Mouse (Mus musculus) MEL (cell line): ENCODE measurements around the gene Polr3b. TPM values are rescaled to one million over a fixed set of nuclear protein-coding genes. Genes with fewer than 3 reads are reported as not detected.

Source experiments
- DNase-seq: peaks from one replicate; pipeline ENCODE4 v3.0.0; 2011; ENCODE audit warnings: low read depth, low spot score
- H3K27ac ChIP-seq: 2 replicates; pipeline ENCODE4 v1.5.1; 2012; ENCODE audit warnings: low read depth, mild to moderate bottlenecking, control low read depth, low read length, moderate library complexity; ENCODE audit not compliant: control insufficient read depth
- H3K27me3 ChIP-seq, 2 experiments: fragments of 150-350 bp in 1 of 2; sonication (generic) in 1 of 2; 2 replicates each; pipeline ENCODE4 v1.6.1; 2012; ENCODE audit warnings: low read length in 2 of 2, mild to moderate bottlenecking in 2 of 2, improper control_type of control experiment in 1 of 2, moderate library complexity in 1 of 2; ENCODE audit not compliant: insufficient read depth in 2 of 2, control insufficient read depth in 1 of 2
- H3K36me3 ChIP-seq, 2 experiments: 2 replicates each; pipeline ENCODE4 v1.6.1; 2012 to 2014; ENCODE audit warnings: low read length in 2 of 2, improper control_type of control experiment in 1 of 2, inconsistent platforms in 1 of 2, mild to moderate bottlenecking in 1 of 2; ENCODE audit not compliant: insufficient read depth in 2 of 2, control insufficient read depth in 1 of 2
- H3K4me1 ChIP-seq, 2 experiments: fragments of 150-350 bp in 1 of 2; sonication (generic) in 1 of 2; 2 replicates each; pipeline ENCODE4 v1.6.1; 2012; ENCODE audit warnings: low read length in 2 of 2, improper control_type of control experiment in 1 of 2, mild to moderate bottlenecking in 1 of 2; ENCODE audit not compliant: insufficient read depth in 2 of 2, control insufficient read depth in 1 of 2
- H3K4me3 ChIP-seq, 2 experiments: fragments of 150-350 bp in 1 of 2; sonication (generic) in 1 of 2; 2 replicates each; pipeline ENCODE4 v1.5.1; 2012; ENCODE audit warnings: low read depth in 2 of 2, low read length in 2 of 2, mild to moderate bottlenecking in 2 of 2, moderate library complexity in 2 of 2, control low read depth in 1 of 2, improper control_type of control experiment in 1 of 2; ENCODE audit not compliant: control insufficient read depth in 1 of 2, insufficient read depth in 1 of 2
- H3K79me2 ChIP-seq: 2 replicates; pipeline ENCODE4 v1.6.1; 2012; ENCODE audit warnings: mild to moderate bottlenecking, low read length, moderate library complexity; ENCODE audit not compliant: control insufficient read depth, poor library complexity, insufficient read depth
- H3K9ac ChIP-seq: 2 replicates; pipeline ENCODE4 v1.6.1; 2012; ENCODE audit warnings: low read depth, mild to moderate bottlenecking, control low read depth, low read length, moderate library complexity; ENCODE audit not compliant: control insufficient read depth, poor library complexity, severe bottlenecking
- H3K9me3 ChIP-seq: fragments of 150-350 bp; sonication (generic); replicated peaks from 2 replicates; pipeline ENCODE4 v1.6.1; 2012; ENCODE audit warnings: mild to moderate bottlenecking, low read length, improper control_type of control experiment, moderate library complexity; ENCODE audit not compliant: insufficient read depth
- BHLHE40 ChIP-seq: IDR thresholded peaks from 2 replicates; pipeline ENCODE4 v1.6.1; 2012; ENCODE audit warnings: low read depth, mild to moderate bottlenecking, inconsistent platforms, low read length, improper control_type of control experiment, borderline replicate concordance
- CHD2 ChIP-seq: IDR thresholded peaks from 2 replicates; pipeline ENCODE4 v1.6.1; 2011; ENCODE audit warnings: low read length, improper control_type of control experiment
- E2F4 ChIP-seq: IDR thresholded peaks from 2 replicates; pipeline ENCODE4 v1.6.1; 2011; ENCODE audit warnings: low read depth, low read length, improper control_type of control experiment, borderline replicate concordance
- EP300 ChIP-seq, 2 experiments: IDR thresholded peaks; 2 replicates each; pipeline ENCODE4 v1.6.1; 2011; ENCODE audit warnings: improper control_type of control experiment in 2 of 2, low read length in 2 of 2, low read depth in 1 of 2, mild to moderate bottlenecking in 1 of 2
- ETS1 ChIP-seq: IDR thresholded peaks from 2 replicates; pipeline ENCODE4 v1.6.1; 2012; ENCODE audit warnings: low read depth, mild to moderate bottlenecking, inconsistent platforms, low read length, improper control_type of control experiment, moderate library complexity
- GABPA ChIP-seq: IDR thresholded peaks from 2 replicates; pipeline ENCODE4 v1.6.1; 2012; ENCODE audit warnings: low read depth, mild to moderate bottlenecking, inconsistent platforms, low read length, improper control_type of control experiment, moderate library complexity
- MAX ChIP-seq: IDR thresholded peaks from 2 replicates; pipeline ENCODE4 v1.6.1; 2011; ENCODE audit warnings: low read length, improper control_type of control experiment
- POLR2A ChIP-seq, 2 experiments: IDR thresholded peaks; 2 replicates each; pipeline ENCODE4 v1.6.1; 2011 to 2012; ENCODE audit warnings: low read length in 2 of 2, mild to moderate bottlenecking in 2 of 2, control low read depth in 1 of 2, improper control_type of control experiment in 1 of 2, low read depth in 1 of 2, moderate library complexity in 1 of 2; ENCODE audit not compliant: control insufficient read depth in 1 of 2, insufficient read depth in 1 of 2, poor library complexity in 1 of 2
- POLR2AphosphoS2 ChIP-seq: IDR thresholded peaks from 2 replicates; pipeline ENCODE4 v1.6.1; 2011; ENCODE audit warnings: low read length, improper control_type of control experiment
- SMC3 ChIP-seq: IDR thresholded peaks from 2 replicates; pipeline ENCODE4 v1.6.1; 2011; ENCODE audit warnings: low read depth, low read length, improper control_type of control experiment
- TCF12 ChIP-seq: IDR thresholded peaks from 2 replicates; pipeline ENCODE4 v1.6.1; 2014; ENCODE audit warnings: low read depth, mild to moderate bottlenecking, inconsistent platforms, low read length, improper control_type of control experiment, moderate library complexity
- USF1 ChIP-seq: IDR thresholded peaks from 2 replicates; pipeline ENCODE4 v1.6.1; 2014; ENCODE audit warnings: low read depth, mild to moderate bottlenecking, inconsistent platforms, low read length, improper control_type of control experiment, moderate library complexity
- ZKSCAN1 ChIP-seq: IDR thresholded peaks from 2 replicates; pipeline ENCODE4 v1.6.1; 2012; ENCODE audit warnings: low read depth, mild to moderate bottlenecking, inconsistent platforms, low read length, improper control_type of control experiment, moderate library complexity
- ZMIZ1 ChIP-seq: IDR thresholded peaks from 2 replicates; pipeline ENCODE4 v1.6.1; 2012; ENCODE audit warnings: low read depth, mild to moderate bottlenecking, inconsistent platforms, low read length, improper control_type of control experiment, moderate library complexity
- polyA plus RNA-seq, 2 experiments: library from polyadenylated mRNA; stranded (reverse) in 1 of 2; unstranded in 1 of 2; fragments of >175 nt in 1 of 2; fragments of >200 nt in 1 of 2; gene quantifications; 2 replicates each; pipeline versions ENCODE4 v1.2.1 to v1.2.4; 2012; ENCODE audit warnings: low replicate concordance in 2 of 2, low read depth in 1 of 2; ENCODE audit not compliant: insufficient read length in 2 of 2, insufficient read depth in 1 of 2, missing spikeins in 1 of 2
- total RNA-seq: library from RNA; depleted of rRNA; stranded (reverse); fragments of 300-350 nt; gene quantifications from 2 replicates; pipeline ENCODE4 v1.2.3, GENCODE M21; 2012

Polr3b gene
- total and polyA plus RNA-seq, 3 experiments, result 19.8 to 24.2 TPM; not detected in 1

DNA sequence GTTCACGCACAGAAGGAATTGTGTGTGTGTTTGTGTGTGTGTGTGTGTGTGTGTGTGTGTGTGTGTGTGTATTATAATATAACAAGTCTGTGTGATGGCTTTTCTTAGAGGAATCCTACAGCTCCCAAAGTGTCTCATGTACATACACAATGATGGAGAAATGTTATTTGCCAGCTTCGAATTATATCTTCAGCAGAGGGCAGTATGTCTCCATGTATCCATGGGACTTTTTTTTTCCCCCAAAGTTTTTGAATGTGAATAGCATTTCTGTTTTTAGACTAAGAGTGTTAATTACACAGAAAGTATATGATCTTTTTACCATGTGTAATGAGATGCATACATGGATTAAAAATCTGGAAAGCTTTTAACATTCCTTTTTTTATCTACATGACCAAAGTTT, 19.5 kb downstream of the Polr3b start:
- Histone ChIP-seq H3K9ac (no peak overlapping the region), H3K27me3 (no peaks in the 10 kb centered on the region), H3K79me2 (no peaks in the 10 kb centered on the region), H3K36me3 (peaks cover 9 to 17% of the 10 kb centered on the region in 2 experiments), H3K9me3 (no peaks in the 10 kb centered on the region), H3K27ac (no peak overlapping the region), H3K4me3 (no peak overlapping the region), H3K4me1 (peaks cover 9 to 13% of the 10 kb centered on the region in 2 experiments)
- no peak for DNase-seq
- no peak for TF ChIP-seq ZKSCAN1
- TF ChIP-seq TCF12, result no peak
- no peak for TF ChIP-seq USF1
- no peak for TF ChIP-seq CHD2
- no peak for TF ChIP-seq BHLHE40
- TF ChIP-seq GABPA, result no peak
- TF ChIP-seq E2F4, result no peak
- TF ChIP-seq POLR2A (IDR thresholded peaks at IDR 0.05; ENCODE audit: control insufficient read depth in 1 of 2, insufficient read depth in 1 of 2, low read depth in 1 of 2, low read length in 2 of 2, poor library complexity in 1 of 2), result no peak
- TF ChIP-seq SMC3, result 0 out of 2 replicates have a peak, but pooled peaks have one; percentile 7

DNA sequence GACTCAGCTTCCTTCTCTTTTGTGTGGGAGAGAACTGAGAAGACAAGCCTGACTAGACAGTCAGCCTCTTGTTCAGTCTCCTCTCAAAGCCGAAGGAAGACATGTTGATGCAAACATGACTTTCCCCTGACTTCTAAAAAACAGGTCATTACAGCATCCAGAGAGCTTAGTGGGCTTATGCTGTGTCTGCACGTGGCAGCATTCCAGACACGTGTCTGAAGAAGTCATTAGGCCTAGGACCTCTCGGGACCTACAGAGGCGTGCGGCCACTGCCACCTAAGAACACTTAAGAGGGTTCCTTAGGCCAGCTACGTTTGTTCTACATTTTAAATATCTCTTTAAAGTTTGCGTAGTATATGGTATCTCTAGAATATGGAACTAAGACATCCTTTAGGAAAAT, 23.8 kb downstream of the Polr3b start:
- no peak for DNase-seq
- Histone ChIP-seq H3K27ac (no peak overlapping the region), H3K9me3 (no peaks in the 10 kb centered on the region), H3K9ac (no peak overlapping the region), H3K4me3 (no peak overlapping the region), H3K4me1 (peaks cover 15% of the 10 kb centered on the region in 2 experiments), H3K36me3 (peaks cover 11 to 26% of the 10 kb centered on the region in 2 experiments; a peak in 3 of 4 replicates), H3K79me2 (no peaks in the 10 kb centered on the region), H3K27me3 (no peaks in the 10 kb centered on the region)
- TF ChIP-seq E2F4 (no peak), ETS1 (no peak), MAX (no peak), EP300 (IDR thresholded peaks at IDR 0.05; ENCODE audit: low read depth in 1 of 2, low read length in 2 of 2) (no peak), ZMIZ1 (no peak), ZKSCAN1 (no peak)

DNA sequence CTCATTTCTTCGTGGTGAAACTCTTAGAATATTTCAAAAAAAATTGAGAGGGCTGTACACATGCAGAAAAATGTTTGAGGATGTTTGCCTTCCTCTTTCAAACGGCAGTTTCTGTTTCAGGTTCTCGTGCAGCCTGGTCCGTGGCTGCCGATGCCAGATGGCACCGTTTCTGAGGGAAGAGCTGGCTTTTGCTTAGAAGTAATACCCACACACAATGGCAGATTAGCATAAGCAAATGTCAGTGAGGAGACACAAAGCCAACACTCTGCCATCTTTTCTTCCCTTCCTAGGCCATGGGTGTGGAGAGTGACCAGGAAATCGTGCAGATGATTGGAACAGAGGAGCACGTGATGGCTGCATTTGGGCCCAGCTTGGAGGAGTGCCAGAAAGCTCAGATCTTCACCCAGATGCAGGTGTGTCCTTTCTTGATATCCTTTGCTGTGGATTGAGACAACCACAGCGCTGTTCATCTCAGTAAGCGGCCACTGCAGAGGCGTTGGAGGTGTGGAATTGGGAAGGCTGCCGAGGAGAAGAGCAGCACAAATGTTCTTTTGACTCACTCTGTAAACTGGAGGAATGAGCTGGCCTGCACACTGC, 24.5 kb downstream of the Polr3b start:
- DNase-seq, result no peak
- peak; percentile 45; the same call in 1 of the 2 replicates for TF ChIP-seq USF1
- TF ChIP-seq POLR2AphosphoS2, result no peak
- Histone ChIP-seq H3K4me3 (no peak overlapping the region), H3K9me3 (no peaks in the 10 kb centered on the region), H3K36me3 (peaks cover 11 to 26% of the 10 kb centered on the region in 2 experiments; a peak in 3 of 4 replicates), H3K27me3 (no peaks in the 10 kb centered on the region), H3K9ac (no peak overlapping the region), H3K4me1 (peaks cover 15% of the 10 kb centered on the region in 2 experiments), H3K27ac (no peak overlapping the region), H3K79me2 (no peaks in the 10 kb centered on the region)
